Mouse (Mus musculus): ENCODE results near the gene Ncs1.
A peak's percentile ranks its signal among the peaks of the same experiment; 100 is the strongest.

Gene Ncs1

DNA sequence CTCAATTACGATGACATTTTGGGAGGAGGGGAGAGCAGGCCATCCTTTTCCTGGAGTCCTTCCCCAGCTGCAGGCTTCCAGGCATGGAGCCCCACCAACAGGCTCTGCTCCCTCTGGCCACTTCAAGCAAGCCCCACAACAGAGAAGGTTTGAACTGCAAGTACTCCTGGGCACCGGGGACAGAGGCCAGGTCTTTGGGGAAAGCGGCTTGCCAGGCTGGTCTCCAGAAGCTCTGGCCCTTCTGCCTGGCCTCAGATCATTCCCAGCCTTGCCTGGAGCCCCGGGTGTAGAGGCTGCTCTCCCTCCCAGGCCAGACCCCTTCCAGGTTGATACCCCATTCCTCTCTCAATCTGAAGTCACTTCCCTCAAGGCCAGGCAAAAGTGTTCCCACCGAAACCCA, 572 bp upstream of the Ncs1 start:
- no peak for DNase-seq (ENCODE audit: low read depth)

DNA sequence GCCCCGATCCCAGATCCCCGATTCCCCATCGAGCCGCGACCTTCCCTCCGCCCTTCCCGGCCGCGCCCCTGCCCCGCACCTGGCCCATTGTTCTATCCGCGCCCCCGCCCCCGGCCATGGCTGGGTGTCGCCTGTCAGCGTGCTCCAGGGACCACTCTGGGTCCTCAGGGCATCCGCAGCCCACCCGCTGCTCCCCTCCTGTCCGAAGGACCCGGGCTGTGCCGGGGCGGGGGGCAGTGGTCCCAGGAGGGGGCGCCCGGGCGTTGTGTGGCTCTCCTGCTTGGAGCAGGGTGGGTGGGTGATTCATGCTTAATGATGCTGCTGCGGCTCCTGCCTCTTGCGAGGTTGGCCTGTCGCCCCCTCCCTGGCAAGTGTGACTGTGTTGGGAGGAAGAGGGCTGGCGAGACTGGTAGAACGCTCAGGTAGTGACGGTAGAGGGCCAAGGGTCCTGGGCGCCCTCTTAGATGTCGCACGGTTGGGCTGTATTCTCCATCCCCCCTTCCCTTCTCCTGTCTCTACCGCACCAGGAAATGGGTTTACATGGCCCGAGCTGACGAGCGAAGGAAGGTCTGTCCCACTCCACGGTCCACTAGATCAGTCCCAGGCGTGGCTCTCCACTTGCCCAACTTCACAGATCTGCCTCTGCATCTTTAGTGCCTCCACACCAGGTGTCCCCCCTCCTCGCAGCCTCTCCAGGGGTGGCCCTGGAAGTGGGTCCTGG, 788 bp downstream of the Ncs1 start:
- DNase-seq (ENCODE audit: low read depth), result no peak

DNA sequence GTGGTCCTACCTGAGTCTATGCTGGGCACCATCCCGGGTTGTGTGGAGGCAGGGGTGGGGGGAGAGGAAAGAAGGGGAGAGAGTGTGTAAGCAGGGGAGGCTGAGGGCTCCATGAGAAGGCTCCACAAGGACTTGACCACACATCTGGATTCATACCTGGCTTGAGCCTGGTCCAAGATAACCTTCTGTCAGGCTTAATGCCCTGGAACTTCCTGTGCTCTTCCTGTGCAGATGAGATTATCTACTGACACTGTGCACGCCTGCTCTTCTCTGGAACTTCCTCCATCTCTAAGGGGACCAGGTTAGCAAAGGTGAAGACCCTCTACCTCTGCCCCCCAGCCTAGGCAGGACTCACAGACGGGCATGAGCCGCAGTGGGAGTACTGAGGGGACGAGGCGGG, 3.2 kb downstream of the Ncs1 start:
- no peak for DNase-seq (ENCODE audit: low read depth)

DNA sequence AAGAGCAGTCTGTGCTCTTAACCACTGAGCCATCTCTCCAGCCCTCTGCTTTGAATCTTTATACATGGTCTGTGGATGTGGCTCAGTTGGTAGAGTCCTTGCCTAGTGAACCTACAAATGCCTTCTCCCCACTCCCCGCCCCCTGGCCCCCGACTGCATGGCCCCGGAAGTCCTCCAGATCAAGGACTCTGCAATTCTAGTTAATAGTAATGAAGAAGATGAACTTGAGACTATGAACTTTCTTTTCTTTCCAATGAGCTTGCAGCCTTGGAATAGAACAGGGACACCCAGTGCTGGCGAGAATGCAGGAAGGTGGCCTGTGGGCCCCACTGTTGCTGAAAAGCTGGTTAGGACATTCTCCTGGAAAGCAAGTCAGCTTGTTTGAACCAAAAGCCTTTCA, 6.5 kb downstream of the Ncs1 start:
- no peak for DNase-seq (ENCODE audit: low read depth)

DNA sequence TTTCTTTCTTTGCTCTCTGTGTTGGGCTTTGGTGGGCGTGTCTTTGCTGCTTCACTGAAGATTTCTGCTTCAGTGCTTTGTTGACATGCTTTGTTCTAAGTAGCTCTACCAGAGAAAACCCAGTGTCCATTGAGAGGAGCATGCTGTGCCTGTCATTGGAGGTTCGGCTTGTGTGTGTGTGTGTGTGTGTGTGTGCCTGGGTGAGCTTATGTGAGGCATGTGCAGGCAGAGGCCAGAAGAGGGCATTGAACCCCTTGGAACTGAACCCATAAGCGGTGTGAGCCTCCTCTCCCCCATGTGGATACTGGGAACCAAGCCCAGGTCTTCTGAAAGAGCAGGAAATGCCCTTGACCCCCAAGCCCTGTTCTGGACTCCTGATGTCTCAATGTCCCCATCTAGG, 7.8 kb downstream of the Ncs1 start:
- no peak for DNase-seq (ENCODE audit: low read depth)

DNA sequence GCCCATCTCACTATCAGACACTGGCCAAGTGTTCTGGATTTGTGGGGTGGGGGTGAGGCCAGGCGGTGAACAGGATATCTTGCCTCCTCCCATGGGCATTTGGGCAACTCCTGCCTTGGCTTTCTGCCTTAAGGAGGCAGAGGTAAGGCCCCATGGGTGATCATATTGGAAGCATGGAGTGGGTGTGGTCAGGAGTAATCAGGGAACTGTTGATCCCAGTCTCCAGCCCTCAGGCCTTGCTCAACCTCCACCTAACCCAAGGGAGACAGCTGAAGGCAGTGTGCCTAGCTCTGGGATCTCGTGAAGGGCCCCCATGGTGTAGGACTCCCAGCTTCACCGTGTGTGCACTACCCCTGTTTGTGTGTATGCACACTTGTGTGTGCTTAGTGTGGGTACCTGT, 9.2 kb downstream of the Ncs1 start:
- DNase-seq (ENCODE audit: low read depth), result no peak

DNA sequence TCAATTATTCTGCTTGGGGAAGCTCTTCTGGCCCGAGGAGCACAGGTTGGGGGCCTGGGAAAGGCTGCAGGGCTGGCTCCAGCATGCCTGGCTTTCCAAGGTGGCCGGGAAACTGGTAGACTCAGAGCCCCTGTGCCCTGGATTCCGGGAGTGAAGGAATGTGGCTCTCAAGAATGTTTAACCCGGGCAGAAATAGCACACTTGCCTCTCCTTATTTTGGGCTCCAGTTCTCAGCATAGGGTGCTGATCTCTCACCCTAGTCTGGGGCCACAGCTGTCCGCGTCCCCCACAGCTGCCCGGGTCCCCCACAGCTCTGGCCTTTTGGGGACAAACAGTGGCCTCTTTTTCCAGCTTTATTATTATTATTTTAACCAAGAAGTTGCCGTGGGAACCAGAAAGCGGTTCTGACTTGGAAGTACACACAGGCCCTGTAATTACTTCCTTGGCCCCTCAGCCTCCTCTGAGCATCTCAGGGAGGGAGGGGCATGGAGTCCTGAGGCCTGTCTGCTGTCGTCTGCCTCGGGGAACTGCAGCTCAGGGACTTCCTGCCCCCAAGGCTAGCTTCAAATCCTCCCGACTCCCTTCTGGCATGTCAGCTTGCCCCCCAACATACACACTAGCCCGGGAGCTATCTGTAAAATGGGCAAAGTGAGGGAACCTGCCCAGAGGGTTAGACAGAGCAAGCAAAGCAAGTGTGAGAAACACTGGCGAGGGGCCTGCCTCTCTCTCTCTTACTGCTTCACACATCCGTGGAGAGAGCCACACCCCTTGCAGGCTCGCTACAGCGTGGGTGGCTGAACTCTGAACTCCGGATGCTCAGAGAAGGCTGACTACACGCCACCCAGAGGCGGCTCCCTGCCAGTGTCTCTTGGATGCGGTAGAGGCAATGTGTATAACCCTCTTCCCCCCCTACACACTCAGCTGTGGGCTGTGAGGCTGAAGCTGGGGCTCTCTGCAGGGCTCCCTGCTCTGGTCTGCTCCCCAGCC, 10.6 kb downstream of the Ncs1 start:
- peak; percentile 77 for DNase-seq (ENCODE audit: low read depth)

DNA sequence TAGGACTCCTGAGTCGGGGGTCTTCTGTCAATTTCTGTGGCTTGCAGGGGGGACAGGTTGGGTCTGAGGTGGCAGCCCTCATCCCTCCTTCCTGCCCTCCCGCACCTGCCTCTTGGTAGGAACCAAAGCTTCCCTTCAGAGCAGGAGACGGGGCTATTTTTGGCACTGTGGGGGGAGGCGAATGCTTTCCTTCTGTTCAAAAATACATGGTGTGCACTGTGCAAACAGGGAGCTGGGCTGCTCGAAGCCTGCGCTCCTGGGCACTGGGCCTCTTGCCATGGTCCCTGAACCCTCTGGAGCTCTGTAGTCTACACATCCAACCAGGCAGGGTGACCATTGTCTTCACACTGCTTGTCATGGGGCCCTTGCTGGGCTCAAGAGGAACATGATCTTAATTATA, 11.5 kb downstream of the Ncs1 start:
- DNase-seq (ENCODE audit: low read depth), result no peak

DNA sequence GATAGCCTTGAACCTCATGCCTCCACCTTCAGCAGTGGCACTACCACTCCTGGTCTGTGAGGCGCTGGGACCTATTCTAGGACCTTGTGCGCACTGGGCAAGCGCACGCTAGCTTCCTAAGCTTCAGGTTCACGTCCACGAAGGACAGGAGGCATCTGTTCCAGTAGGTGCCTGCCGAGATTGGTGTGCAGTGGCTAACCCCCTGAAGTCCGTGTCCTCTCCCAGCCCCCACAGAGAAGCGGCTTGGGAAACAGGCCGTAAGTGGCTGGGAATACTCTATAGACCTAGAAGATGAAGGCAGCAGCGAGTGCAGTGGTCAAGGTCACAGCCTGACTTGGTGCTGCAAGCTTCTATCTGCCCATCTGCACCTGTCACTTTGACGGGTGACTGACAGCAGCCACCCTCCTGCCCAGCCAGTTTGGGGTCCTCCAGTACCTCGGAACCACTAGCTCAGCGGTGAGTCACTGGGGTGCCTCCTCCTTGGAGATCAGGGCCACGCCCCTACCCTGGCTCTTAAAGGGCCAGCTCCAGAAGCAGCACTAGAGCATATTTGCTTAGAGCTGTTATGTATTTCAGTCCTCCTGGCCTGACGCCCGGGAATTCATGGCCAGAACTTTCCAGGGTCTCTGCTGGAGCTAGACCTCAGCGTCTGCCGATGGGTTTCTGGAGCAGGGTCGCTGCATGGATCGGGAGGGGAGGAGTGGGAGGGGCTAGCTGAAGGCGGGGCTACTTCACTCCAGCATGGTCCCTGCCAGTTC, 13.2 kb downstream of the Ncs1 start:
- no peak for DNase-seq (ENCODE audit: low read depth)

DNA sequence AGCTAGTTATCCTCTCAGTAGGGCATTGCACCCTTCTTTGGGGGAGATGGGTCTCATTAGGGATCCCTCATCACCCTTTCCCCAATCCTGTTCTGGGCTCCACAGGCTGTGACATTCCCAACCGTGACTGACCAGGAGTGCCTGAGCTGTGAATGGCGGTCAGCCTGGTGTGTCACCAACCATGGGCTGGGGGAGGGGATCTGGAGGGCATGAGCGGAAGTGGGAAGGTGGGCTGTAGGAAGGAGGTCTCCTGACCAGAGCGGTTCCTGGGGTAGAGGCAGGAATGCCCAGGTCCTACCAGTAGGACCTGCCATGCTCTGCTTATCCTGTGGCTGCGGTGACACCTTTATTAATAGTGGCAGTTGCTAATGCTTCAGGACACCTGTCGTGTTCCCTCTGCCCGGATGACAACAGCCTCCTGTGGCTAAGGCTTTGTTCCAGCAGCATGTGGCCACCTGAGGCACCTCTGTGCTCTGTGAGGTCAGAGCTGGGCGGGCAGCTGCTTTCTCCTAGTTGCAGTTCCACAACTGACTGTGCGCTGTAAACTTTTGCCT, 13.8 kb downstream of the Ncs1 start:
- no peak for DNase-seq (ENCODE audit: low read depth)

DNA sequence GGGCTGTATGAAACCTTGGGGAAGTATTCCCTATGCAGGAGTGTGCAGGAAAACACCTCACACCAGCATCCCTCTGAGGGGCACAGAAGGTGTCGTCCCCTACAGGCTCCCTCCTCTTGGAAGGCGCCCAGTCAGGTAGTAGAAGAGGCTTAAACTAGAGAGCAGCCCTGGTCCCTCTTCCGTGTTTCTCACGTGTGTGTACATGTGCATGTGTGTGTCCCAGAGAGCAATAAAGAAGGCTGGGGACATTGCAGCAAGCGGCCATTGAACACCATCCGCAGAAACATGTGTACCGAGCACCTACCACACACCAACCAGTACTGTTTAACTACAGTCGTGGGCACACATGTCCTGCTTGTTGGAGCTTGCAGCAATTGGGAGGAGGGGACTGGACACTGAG, 14.9 kb downstream of the Ncs1 start:
- DNase-seq (ENCODE audit: low read depth), result no peak

DNA sequence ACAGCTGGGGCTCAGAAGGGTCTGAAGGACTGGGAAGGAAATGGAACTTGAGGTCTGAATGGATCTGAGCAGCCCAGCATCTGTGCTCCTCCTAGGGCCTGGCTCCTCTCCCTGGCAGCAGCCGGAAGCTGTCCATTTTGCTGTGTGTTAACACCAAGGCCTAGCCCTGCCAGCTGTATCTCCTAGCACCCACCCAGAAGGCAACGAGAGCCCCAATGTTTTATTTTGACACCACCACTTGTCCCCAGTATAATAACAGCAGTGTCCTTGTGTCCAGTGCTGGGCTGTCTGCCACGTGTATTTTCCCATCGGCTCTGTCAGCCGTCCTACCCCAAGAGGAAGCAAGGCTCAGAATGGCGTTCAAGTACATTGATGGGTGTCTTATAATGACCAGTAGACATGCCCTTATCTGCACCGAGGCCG, 17.4 kb downstream of the Ncs1 start:
- DNase-seq (ENCODE audit: low read depth), result no peak

DNA sequence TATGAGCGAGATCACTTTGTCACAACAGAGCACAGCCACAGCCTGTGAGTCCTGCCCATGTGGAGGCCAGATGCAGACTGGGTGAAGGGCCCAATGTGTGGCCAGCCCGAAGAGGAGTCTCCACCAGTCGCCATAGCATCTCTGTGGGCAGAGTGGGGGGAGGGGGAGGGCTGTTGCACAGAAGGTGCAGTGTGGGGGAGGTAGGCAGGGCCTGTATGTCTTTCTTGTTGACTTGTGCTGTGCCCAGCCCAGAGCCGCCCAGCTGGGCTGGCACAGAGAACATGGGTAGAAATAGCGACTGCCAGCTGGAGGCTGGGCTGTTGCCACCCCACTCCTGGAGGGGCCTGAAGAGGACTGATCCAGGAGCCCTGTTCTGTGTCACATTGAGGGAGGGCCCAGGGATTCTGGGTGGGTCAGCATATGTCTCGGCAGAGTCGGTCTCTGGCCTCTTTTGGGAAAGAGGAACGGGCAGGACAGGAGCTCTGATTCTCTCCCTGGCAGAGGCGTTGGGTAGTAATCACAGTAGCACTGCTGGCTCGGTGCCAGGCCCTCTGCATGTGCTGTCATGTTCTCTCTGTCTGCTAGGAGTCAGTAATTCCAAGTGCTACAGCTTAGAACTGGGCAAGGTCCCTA, 18.2 kb downstream of the Ncs1 start:
- DNase-seq (ENCODE audit: low read depth), result no peak

DNA sequence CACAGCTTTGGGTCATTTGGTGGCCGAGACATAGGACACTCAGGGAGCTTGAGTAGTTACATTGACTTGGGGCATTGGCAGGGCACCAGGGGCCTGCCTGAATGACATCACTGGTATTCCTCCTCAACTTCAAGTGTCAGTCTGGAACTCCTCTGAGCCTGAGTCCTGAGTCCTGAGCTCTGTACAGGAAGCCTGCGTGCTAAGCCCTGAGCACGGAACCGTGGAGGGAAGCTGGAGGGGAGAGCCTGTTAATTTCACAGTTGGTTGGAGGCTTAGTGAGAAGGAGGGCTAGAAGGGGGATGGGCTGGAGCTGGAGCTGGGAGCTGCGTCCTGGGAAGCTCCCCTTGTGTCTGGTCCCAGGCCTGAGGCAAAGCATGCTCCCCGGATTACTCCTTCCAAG, 21.8 kb downstream of the Ncs1 start:
- no peak for DNase-seq (ENCODE audit: low read depth)

DNA sequence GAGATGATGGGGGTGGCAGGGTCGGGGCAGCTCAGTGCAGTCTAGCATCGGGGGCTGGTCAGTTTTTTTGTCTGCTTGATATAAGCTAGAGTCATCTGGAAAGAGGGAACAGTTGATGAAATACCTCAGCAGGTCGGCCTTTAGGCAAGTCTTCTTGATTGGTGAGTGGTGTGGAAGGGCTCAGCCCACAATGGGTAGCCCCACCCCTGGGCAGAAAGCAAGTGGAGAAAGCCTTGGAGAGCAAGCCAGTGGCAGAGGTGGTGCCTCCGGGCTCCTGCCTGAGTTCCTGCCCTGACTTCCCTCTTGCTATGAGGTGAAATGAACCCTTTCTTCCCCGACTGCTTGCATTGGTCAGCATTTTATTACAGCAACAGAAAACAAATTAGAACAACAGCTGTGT, 23.0 kb downstream of the Ncs1 start:
- no peak for DNase-seq (ENCODE audit: low read depth)

DNA sequence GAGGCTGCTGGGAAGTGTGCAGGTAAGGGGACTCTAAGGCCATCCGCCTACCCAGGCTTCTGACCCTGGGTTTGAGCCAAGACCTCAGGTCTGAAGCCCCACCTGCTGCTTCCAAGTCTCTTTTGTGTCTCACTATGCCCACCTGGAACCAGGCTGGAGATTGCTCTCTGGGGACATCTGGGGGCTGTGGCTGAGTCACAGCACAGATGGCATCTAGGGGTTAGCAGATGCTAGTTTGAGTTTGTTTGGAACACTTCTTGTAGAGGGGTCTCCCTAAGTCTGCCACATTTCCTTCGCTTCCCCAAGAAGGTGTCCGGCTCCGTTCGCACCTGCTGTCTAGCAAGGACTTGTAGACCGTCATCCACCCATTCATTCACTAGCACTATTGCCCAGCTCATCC, 23.6 kb downstream of the Ncs1 start:
- no peak for DNase-seq (ENCODE audit: low read depth)

DNA sequence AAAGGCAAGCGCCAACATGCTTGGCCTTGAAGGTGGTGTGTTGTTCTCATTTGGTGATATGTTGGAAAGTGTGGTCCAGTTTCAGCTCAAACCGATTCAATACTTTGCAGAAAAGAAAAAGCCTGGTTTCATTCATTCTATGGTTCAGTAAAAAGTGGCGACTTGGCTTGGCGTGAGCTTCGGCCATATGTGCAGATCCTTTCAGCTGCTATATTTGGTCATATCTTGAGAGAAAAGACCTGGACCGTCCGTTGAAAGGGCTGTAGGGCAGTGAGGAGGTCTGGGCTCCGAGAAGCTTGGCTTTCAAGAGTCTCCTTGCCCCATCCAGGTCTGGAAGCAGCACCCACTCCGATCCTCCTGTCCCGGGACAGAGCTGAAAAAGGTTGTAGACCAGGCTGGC, 24.2 kb downstream of the Ncs1 start:
- DNase-seq (ENCODE audit: low read depth), result no peak

DNA sequence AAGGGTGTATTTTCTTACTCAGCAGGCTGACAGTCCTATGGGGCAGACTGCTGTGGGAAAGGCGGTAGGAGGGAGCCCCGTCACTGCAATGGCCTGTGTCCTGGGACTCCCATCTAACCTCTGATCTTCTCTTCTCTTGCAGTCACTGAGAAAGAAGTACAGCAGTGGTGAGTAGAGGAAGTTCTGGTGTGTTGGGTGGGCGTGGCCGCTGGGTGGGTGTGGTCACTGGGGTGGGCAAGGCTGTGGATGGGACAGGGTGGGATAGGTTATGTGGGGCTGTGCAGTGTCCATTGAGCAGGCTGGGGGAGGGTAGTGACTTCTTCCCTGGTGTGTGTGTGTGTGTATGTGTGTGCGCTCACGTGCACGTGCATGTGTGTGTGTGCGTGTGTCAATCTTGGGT, 24.8 kb downstream of the Ncs1 start:
- DNase-seq (ENCODE audit: low read depth), result no peak

DNA sequence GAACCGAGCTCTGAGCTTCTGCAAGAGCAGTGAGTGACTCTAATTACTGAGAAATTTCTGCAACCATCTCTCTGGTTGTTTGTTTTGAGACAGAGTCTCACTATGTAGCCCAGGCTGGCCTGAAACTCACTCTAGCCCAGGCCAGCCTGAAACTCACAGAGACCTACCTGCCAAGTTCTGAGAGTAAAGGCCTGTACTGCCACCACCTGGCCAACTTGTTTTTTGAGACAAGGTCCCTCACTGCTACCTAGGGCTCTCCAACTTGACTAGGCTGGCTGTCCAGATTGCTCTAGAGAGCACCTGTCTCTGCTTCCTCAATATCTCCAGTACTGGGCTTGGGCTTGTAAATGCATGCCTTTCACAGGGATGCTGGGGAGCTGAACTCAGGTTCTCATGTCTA, 25.4 kb downstream of the Ncs1 start:
- no peak for DNase-seq (ENCODE audit: low read depth)

DNA sequence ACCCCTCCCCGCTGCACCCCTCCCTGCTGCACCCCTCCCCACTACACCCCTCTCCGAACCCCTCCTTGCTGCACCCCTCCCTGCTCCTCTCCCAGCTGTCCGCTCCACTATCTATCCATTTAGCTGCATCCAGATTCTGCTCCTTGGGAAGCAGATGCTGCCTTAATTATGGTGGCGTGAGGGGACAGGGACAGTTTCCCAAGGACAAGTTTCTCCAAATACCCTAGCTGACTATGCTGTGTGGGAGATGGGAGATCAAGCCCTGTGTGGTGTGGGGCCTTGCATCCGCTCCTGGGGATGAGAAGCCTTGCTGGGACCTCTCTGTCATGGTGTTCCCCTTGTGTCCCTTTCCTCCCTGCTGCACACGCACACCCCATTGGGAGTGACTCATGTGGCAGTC, 29.4 kb downstream of the Ncs1 start:
- no peak for DNase-seq (ENCODE audit: low read depth)

DNA sequence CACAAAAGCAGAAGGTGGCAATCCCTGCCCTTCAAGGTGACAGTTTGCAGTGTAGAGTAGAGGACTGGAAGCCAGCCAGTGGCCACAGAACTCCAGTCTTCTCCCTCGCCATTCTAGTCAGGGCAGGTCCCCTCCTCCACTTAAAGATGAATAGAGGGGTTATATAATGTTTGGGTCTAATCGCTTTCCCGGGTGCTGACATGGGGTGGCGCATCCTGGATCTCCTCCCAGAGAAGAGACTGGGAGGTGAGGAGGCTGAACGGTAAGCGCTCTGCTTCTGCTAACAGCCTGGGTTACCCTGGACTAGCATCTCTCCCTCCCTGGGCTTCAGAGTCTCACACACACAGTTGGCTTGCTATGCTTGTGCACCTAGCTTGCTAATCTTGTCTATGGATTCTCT, 32.2 kb downstream of the Ncs1 start:
- DNase-seq (ENCODE audit: low read depth), result no peak

DNA sequence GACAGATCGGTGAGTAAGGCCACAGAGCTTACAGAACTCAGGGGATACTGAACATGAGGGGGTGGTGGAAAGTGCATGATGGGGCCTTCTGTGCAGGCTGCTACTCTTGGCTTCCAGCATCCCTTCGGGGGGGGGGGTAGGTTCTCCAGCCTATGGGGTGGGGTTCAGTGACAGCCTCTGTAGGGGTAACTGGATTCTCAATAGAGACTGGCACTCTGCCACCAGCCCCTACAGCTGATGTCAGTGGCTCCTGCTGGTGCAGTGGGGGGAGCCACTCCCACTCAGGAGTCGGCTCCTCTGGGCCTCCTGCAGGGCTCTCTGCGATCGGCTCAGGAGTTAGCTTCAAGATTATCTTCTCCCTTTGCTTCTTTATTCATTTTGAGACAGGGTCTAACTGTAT, 32.9 kb downstream of the Ncs1 start:
- no peak for DNase-seq (ENCODE audit: low read depth)

Measured in fibroblast of lung, adult 2 months (primary cell).